Mouse (Mus musculus) embryonic facial prominence, embryonic 14.5 days (tissue): ENCODE measurements at regions not wholly inside any gene's neighbourhood (a gene's known extent, or its start where the extent isn't known, plus 50 kb on each side); places are given as distances from the start of the nearest gene placed in this dataset.

Experiments used
- ATAC-seq: fragments of 200-750 bp; cut with Nextera tagmentation; 2 replicates; pipeline ENCODE4 v1.8.0; 2017; ENCODE audit warnings: low read depth, moderate number of reproducible peaks, moderate TSS enrichment
- DNase-seq: peaks from one replicate; pipeline ENCODE4 v3.0.0-alpha.2; 2015; ENCODE audit warnings: low spot score
- H3K27ac ChIP-seq: fragments of 300-500 bp; sonication (generic); replicated peaks from 2 replicates; pipeline ENCODE4 v1.5.1; 2014; ENCODE audit warnings: low read depth, mild to moderate bottlenecking, low read length, moderate library complexity
- H3K27me3 ChIP-seq: fragments of 300-500 bp; sonication (generic); replicated peaks from 2 replicates; pipeline ENCODE4 v1.6.1; 2014; ENCODE audit warnings: low read length; ENCODE audit not compliant: control insufficient read depth, insufficient read depth
- H3K36me3 ChIP-seq: fragments of 300-500 bp; sonication (generic); 2 replicates; pipeline ENCODE4 v1.6.1; 2014; ENCODE audit warnings: low read length, mixed read lengths; ENCODE audit not compliant: control insufficient read depth, insufficient read depth
- H3K4me1 ChIP-seq: fragments of 300-500 bp; sonication (generic); 2 replicates; pipeline ENCODE4 v1.6.1; 2014; ENCODE audit warnings: antibody characterized with exemption, low read length; ENCODE audit not compliant: control insufficient read depth, insufficient read depth
- H3K4me2 ChIP-seq: fragments of 300-500 bp; sonication (generic); 2 replicates; pipeline ENCODE4 v1.6.1; 2014; ENCODE audit warnings: low read depth, mild to moderate bottlenecking, low read length, moderate library complexity, mixed read lengths
- H3K4me3 ChIP-seq: fragments of 300-500 bp; sonication (generic); 2 replicates; pipeline ENCODE4 v1.5.1; 2014; ENCODE audit warnings: low read depth, mild to moderate bottlenecking, low read length
- H3K9ac ChIP-seq: fragments of 300-500 bp; sonication (generic); 2 replicates; pipeline ENCODE4 v1.6.1; 2014; ENCODE audit warnings: low read depth, mild to moderate bottlenecking, low read length, moderate library complexity, mixed read lengths
- H3K9me3 ChIP-seq: fragments of 300-500 bp; sonication (generic); 2 replicates; pipeline ENCODE4 v1.6.1; 2016; ENCODE audit warnings: low read length; ENCODE audit not compliant: control insufficient read depth
- WGBS: fragments of 180-500 bp; shearing (Covaris S2); extraction: QIAGEN DNeasy Blood & Tissue Kit; methylation state at CpG from one replicate; pipeline ENCODE4 v1.1.7; 2014; 5-methylcytosine and 5-hydroxymethylcytosine counted together

GRCm38 (mm10) chr13:78795228-78795627 lies 595.7 kb upstream of the Nr2f1 start:
- Histone ChIP-seq H3K9ac (no peak overlapping the region), H3K4me2 (no peak overlapping the region), H3K9me3 (no peaks in the 10 kb centered on the region), H3K36me3 (no peaks in the 10 kb centered on the region), H3K27me3 (no peaks in the 10 kb centered on the region), H3K27ac (no peak overlapping the region), H3K4me3 (no peak overlapping the region), H3K4me1 (no peaks in the 10 kb centered on the region)
- ATAC-seq (no peak), DNase-seq (no peak)

- no peaks in the 10 kb centered on the region for H3K27me3 ChIP-seq
- no peak overlapping the region for H3K27ac ChIP-seq
- 60% methylated on average over 2 of the region's 2 CpGs for WGBS
- H3K9ac ChIP-seq = no peak overlapping the region
- DNase-seq (no peak), ATAC-seq (no peak)
- H3K36me3 ChIP-seq = no peaks in the 10 kb centered on the region
- no peak overlapping the region for H3K4me3 ChIP-seq
- H3K4me1 ChIP-seq = no peaks in the 10 kb centered on the region
- no peaks in the 10 kb centered on the region for H3K9me3 ChIP-seq
- H3K4me2 ChIP-seq = no peak overlapping the region
Measured at GRCm38 (mm10) chr13:78784285-78784684, 584.7 kb upstream of the Nr2f1 start.

- Histone ChIP-seq H3K4me2 (no peak overlapping the region), H3K9ac (no peak overlapping the region), H3K9me3 (no peaks in the 10 kb centered on the region), H3K4me3 (no peak overlapping the region), H3K27ac (no peak overlapping the region), H3K36me3 (no peaks in the 10 kb centered on the region), H3K27me3 (no peaks in the 10 kb centered on the region), H3K4me1 (no peaks in the 10 kb centered on the region)
- 55% methylated on average over 1 of the region's 1 CpGs for WGBS
- DNase-seq (no peak), ATAC-seq (no peak)
Measured at GRCm38 (mm10) chr13:78783591-78784240, 584.2 kb upstream of the Nr2f1 start.
